Mouse (Mus musculus) C2C12 (cell line): ENCODE results near the gene Endog.
A peak's percentile ranks its signal among the peaks of the same experiment; 100 is the strongest.

Source experiments
- CTCF ChIP-seq: IDR thresholded peaks from one replicate; pipeline ENCODE4 v1.5.1; 2011; ENCODE audit not compliant: control insufficient read depth, insufficient read depth, insufficient read length
- MAX ChIP-seq: IDR thresholded peaks from one replicate; pipeline ENCODE4 v1.6.1; 2011; ENCODE audit warnings: mild to moderate bottlenecking, control low read depth
- USF1 ChIP-seq: IDR thresholded peaks from one replicate; pipeline ENCODE4 v1.6.1; 2011; ENCODE audit warnings: low read depth, mild to moderate bottlenecking, control low read depth, moderate library complexity

DNA sequence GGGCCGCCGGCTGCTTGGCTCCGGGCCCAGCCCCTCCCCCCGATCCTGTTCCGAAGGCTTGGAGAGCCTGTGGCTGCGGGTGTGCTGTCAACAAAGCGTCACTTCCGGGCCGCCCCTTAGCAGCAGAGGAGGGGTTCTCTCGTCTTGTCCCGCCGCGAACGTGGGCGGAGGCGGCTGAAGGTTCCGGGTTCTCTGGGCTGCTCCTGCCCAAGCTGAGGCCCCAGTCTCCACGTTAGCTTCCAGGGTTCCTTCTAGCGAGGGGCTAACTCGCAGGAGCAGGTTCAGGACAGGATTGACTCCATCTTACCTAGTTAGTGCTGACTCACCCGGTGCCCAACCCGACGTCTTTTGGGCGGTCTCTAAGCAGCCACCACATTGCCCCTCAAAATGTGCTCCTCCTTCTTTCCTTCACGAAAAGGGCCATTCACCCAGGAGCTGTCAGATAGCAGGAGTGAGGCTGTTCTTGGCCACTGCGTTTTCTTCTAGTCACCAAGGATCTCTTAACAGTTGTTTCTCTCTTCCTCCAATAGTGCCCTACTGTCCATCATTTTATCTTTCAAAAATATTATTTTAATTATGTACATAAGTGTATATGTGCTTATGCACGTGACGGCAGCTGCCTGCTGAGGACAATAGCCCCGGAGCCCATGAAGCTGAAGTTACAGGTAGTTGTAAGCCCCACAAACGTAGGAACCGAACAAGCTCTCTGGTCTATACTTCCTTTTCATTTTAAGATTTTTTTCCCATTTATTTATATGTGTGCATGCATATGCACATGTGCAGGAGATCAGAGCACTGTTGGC, 46.6 kb upstream of the Endog start, which contains the start of gene Zer1:
- peak; percentile 68 for TF ChIP-seq MAX
- TF ChIP-seq CTCF = no peak
- no peak for TF ChIP-seq USF1
